Mouse (Mus musculus): ENCODE measurements at regions not wholly inside any gene's neighbourhood (a gene's known extent, or its start where the extent isn't known, plus 50 kb on each side); places are given as distances from the start of the nearest gene placed in this dataset.

DNA sequence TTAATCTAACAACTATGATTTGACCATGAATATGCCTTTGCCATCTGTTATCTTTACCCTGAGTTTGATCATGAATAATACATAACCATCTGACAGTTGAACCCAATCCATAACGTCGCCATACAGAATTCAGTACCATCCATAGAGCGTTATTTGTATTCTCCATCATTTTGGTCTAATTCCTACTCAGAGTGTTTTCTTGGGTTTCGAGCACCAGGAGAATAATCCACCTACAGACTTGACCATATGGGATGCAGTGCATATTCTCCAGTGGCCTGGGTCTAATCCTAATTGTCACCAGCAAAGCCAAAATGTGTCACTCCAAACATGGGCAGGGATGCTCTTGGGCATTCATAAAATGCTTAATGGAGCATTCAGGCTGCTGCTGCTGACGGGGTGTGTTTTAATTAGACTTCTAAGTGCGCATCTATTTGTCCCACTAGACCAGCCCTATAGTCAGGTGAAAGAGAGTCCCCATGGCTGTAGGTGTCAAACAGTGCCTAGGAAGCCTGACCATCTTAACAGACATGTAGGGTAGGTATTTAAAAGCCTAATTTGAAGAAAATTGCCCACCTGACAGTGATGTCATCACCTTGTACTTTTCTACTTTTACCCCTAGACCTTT, 269.0 kb upstream of the Crim1 start:
- H3K27me3 ChIP-seq (ENCODE audit: control insufficient read depth, insufficient read depth, low read length): no peaks in the 10 kb centered on the region
- no peak overlapping the region for H3K9ac ChIP-seq (replicated peaks; ENCODE audit: low read depth, low read length)
- no peak overlapping the region for H3K4me3 ChIP-seq (ENCODE audit: low read depth, low read length)
- H3K27ac ChIP-seq (ENCODE audit: low read depth, low read length): no peak overlapping the region
- no peaks in the 10 kb centered on the region for H3K9me3 ChIP-seq (ENCODE audit: control insufficient read depth, low read length)
- peak; percentile 83; the same call in 1 of the 2 replicates for ATAC-seq (ENCODE audit: low read depth)
- no peak overlapping the region for H3K4me2 ChIP-seq (ENCODE audit: low read depth, low read length)
- H3K4me1 ChIP-seq (ENCODE audit: control insufficient read depth, insufficient read depth, low read length): no peaks in the 10 kb centered on the region
- WGBS: 32% methylated on average over 6 of the region's 6 CpGs
- no peaks in the 10 kb centered on the region for H3K36me3 ChIP-seq (ENCODE audit: control insufficient read depth, insufficient read depth, low read length)

DNA sequence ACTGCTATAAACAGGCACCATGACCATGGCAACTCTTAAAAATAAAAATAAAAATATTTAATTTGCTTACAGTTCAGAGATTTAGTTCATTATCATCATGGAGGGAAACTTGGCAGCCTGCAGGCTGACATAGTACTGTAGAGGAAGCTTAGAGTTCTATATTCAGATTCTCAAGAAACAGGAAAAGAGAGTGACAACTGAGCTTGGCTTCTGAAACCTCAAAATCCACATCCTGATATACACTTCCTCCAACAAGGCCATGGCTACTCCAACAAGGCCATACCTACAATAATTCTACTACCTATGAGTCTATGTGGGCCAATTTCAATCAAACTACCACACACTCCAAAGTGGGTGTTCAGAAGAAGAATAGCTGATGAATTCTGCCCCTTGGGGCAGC, 266.9 kb upstream of the Crim1 start:
- ATAC-seq (ENCODE audit: low read depth): no peak
- Histone ChIP-seq H3K27ac (ENCODE audit: low read depth, low read length) (no peak overlapping the region), H3K9me3 (ENCODE audit: control insufficient read depth, low read length) (no peaks in the 10 kb centered on the region), H3K4me1 (ENCODE audit: control insufficient read depth, insufficient read depth, low read length) (no peaks in the 10 kb centered on the region), H3K27me3 (ENCODE audit: control insufficient read depth, insufficient read depth, low read length) (no peaks in the 10 kb centered on the region), H3K4me3 (ENCODE audit: low read depth, low read length) (no peak overlapping the region), H3K9ac (replicated peaks; ENCODE audit: low read depth, low read length) (no peak overlapping the region), H3K36me3 (ENCODE audit: control insufficient read depth, insufficient read depth, low read length) (no peaks in the 10 kb centered on the region), H3K4me2 (ENCODE audit: low read depth, low read length) (no peak overlapping the region)

DNA sequence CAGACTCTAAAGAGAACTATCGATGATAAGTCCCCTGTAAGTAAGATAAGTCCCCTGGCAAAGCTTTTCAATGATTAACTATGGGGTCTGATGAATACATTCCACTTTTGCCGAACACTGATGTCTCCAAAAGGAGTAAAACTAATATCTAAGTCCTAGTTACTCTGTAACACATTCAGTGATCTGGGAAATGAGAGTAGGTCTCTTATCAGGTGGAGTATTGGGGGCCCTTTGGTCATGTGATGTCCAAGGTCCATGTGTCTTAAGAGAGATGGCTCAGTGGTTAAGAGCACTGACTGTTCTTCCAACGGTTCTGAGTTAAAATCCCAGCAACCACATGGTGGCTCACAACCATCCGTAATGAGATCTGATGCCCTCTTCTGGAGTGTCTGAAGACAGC, 242.0 kb upstream of the Crim1 start:
- H3K9ac ChIP-seq (replicated peaks; ENCODE audit: low read depth, low read length): no peak overlapping the region
- H3K4me1 ChIP-seq (ENCODE audit: control insufficient read depth, insufficient read depth, low read length): no peaks in the 10 kb centered on the region
- H3K9me3 ChIP-seq (ENCODE audit: control insufficient read depth, low read length): no peaks in the 10 kb centered on the region
- no peak overlapping the region for H3K4me2 ChIP-seq (ENCODE audit: low read depth, low read length)
- 86% methylated on average over 4 of the region's 4 CpGs for WGBS
- no peak overlapping the region for H3K27ac ChIP-seq (ENCODE audit: low read depth, low read length)
- H3K36me3 ChIP-seq (ENCODE audit: control insufficient read depth, insufficient read depth, low read length): no peaks in the 10 kb centered on the region
- no peaks in the 10 kb centered on the region for H3K27me3 ChIP-seq (ENCODE audit: control insufficient read depth, insufficient read depth, low read length)
- ATAC-seq (ENCODE audit: low read depth): no peak
- H3K4me3 ChIP-seq (ENCODE audit: low read depth, low read length): no peak overlapping the region

DNA sequence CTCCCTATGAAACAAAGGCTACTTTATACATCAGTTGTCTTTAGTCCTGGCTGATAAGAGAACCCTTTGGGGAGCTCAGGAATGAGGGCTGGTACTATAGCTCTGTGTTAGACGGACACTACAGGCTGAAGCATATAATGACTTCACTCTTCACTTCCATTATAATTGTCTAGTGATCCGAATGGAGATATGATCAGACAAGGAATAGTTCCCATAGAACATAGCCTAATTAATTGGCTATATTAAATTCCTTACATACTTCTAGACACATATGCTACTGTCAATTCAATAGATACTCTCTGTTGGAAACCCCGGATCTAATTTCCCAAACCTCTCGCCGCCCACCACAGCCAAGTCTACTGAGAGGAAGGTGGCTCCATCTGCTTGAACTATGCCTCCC, 238.8 kb upstream of the Crim1 start:
- Histone ChIP-seq H3K27ac (ENCODE audit: low read depth, low read length) (no peak overlapping the region), H3K4me3 (ENCODE audit: low read depth, low read length) (no peak overlapping the region), H3K27me3 (ENCODE audit: control insufficient read depth, insufficient read depth, low read length) (no peaks in the 10 kb centered on the region), H3K9me3 (ENCODE audit: control insufficient read depth, low read length) (no peaks in the 10 kb centered on the region), H3K4me2 (ENCODE audit: low read depth, low read length) (no peak overlapping the region), H3K36me3 (ENCODE audit: control insufficient read depth, insufficient read depth, low read length) (no peaks in the 10 kb centered on the region), H3K4me1 (ENCODE audit: control insufficient read depth, insufficient read depth, low read length) (no peaks in the 10 kb centered on the region), H3K9ac (replicated peaks; ENCODE audit: low read depth, low read length) (no peak overlapping the region)
- ATAC-seq (ENCODE audit: low read depth): no peak
- WGBS: 86% methylated on average over 5 of the region's 5 CpGs

DNA sequence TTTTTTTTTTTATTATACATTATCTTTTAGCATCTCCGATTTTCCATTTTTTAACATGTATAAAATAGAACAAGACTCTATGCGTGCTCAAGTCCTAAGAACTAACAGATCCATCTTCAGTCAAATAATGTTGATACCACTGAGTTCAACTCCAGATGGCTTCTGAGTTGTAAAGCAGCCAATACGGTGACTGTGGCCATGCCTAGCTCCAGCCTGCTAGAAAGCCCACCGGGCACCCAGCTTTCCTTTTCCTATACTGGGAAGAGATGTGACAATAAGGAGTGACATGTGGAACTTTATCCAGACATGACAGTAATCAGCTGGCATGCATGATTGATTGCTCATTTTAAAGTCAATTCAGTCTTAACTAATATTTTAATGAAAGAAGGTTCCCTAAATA, 236.7 kb upstream of the Crim1 start:
- Histone ChIP-seq H3K4me1 (ENCODE audit: control insufficient read depth, insufficient read depth, low read length) (no peaks in the 10 kb centered on the region), H3K27ac (ENCODE audit: low read depth, low read length) (no peak overlapping the region), H3K9ac (replicated peaks; ENCODE audit: low read depth, low read length) (no peak overlapping the region), H3K4me3 (ENCODE audit: low read depth, low read length) (no peak overlapping the region), H3K4me2 (ENCODE audit: low read depth, low read length) (no peak overlapping the region), H3K27me3 (ENCODE audit: control insufficient read depth, insufficient read depth, low read length) (no peaks in the 10 kb centered on the region), H3K36me3 (ENCODE audit: control insufficient read depth, insufficient read depth, low read length) (no peaks in the 10 kb centered on the region), H3K9me3 (ENCODE audit: control insufficient read depth, low read length) (no peaks in the 10 kb centered on the region)
- 91% methylated on average over 4 of the region's 4 CpGs for WGBS
- ATAC-seq (ENCODE audit: low read depth): no peak

DNA sequence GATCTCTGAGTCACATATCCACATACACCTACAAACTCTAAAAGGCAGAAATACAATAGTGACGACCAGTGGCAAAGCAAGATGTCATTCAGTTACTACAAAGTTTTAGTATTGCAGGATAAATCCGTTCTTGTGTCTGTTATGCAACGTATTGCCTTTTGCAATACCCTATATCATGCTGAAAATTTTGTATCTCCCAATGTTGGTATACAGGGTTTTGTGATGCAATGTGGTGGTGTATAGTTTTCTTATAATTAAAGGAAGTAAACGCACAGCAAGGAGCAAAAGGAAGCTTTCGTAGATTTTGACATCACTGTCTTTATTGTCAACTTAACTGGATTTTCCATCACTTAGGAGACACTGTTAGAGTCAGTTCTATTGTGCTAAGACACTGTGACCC, 231.5 kb upstream of the Crim1 start:
- whole genome bisulfite sequencing: 90% methylated on average over 5 of the region's 5 CpGs
- no peak for ATAC-seq (ENCODE audit: low read depth)

DNA sequence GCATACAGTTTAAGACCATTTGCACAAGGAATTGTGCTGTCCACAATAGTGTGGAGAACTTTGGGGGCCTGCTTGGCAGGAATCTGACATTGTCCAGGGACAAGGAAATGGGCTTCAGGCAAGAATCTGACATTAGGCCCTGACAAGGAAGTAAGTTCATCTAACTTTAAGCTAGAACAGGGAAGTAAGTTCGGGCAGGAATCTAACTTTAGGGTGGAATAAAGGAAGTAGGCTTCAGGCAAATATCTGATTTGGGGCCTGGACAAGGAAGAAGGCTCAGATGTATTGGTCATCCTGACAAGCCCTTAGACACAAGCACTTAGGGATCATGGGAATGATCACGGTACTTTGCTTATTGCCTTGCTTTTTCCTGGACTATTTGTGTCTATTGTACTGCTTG, 230.9 kb upstream of the Crim1 start:
- ATAC-seq (ENCODE audit: low read depth): no peak
- Histone ChIP-seq H3K9me3 (ENCODE audit: control insufficient read depth, low read length) (no peaks in the 10 kb centered on the region), H3K4me1 (ENCODE audit: control insufficient read depth, insufficient read depth, low read length) (no peaks in the 10 kb centered on the region), H3K36me3 (ENCODE audit: control insufficient read depth, insufficient read depth, low read length) (no peaks in the 10 kb centered on the region), H3K4me3 (ENCODE audit: low read depth, low read length) (no peak overlapping the region), H3K27ac (ENCODE audit: low read depth, low read length) (no peak overlapping the region), H3K27me3 (ENCODE audit: control insufficient read depth, insufficient read depth, low read length) (no peaks in the 10 kb centered on the region), H3K4me2 (ENCODE audit: low read depth, low read length) (no peak overlapping the region), H3K9ac (replicated peaks; ENCODE audit: low read depth, low read length) (no peak overlapping the region)
- 94% methylated on average over 2 of the region's 2 CpGs for WGBS

More for the DNA sequence above, 231.5 kb upstream of the Crim1 start:
- Histone ChIP-seq H3K9ac (replicated peaks; ENCODE audit: low read depth, low read length) (no peak overlapping the region), H3K9me3 (ENCODE audit: control insufficient read depth, low read length) (no peaks in the 10 kb centered on the region), H3K36me3 (ENCODE audit: control insufficient read depth, insufficient read depth, low read length) (no peaks in the 10 kb centered on the region), H3K27ac (ENCODE audit: low read depth, low read length) (no peak overlapping the region), H3K4me1 (ENCODE audit: control insufficient read depth, insufficient read depth, low read length) (no peaks in the 10 kb centered on the region), H3K4me3 (ENCODE audit: low read depth, low read length) (no peak overlapping the region), H3K4me2 (ENCODE audit: low read depth, low read length) (no peak overlapping the region), H3K27me3 (ENCODE audit: control insufficient read depth, insufficient read depth, low read length) (no peaks in the 10 kb centered on the region)

All from neural tube, embryonic 14.5 days (tissue).